Mouse (Mus musculus): ENCODE data around the gene Crtc2.

DNA sequence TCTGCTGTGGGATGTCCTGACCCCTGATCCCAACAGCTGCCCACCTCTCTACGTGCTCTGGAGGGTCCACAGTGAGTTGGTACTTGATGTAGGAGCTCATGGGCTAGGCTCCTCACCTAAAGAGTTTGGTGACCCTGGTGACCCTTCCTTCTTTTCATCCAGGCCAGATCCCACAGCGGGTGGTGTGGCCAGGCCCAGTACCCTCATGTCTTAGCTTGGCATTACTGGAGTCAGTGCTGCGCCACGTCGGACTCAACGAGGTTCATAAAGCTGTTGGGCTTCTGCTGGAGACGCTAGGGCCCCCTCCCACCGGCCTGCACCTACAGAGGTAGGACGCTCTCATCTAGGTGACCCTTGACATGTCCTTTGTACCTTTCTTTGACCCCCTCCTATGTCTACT, 25.3 kb downstream of the Crtc2 start:
- TF ChIP-seq GATA1 (IDR thresholded peaks at IDR 0.05; ENCODE audit: borderline replicate concordance, low read length) (no peak), GATA2 (IDR thresholded peaks at IDR 0.05; ENCODE audit: borderline replicate concordance, low read depth, low read length) (no peak), CTCF (IDR thresholded peaks at IDR 0.05; ENCODE audit: low read depth, low read length) (no peak), TAL1 (conservative IDR thresholded peaks at IDR 0.05; ENCODE audit: low read depth, low read length) (no peak)
